Mouse (Mus musculus): Measurements from ENCODE around the gene Mon2.
"Not testable (repeated sequence)": the region's sequence is repeated elsewhere in the genome, so short reads cannot be mapped to it uniquely, and the experiment has no call there.

The Mon2 gene

GRCm38 (mm10) chr10:123060831-123061230 lies 15.5 kb downstream of the Mon2 start:
- DNase-seq (ENCODE audit: low spot score in 2 of 2) = no peak

- no peak for DNase-seq (ENCODE audit: low spot score in 2 of 2)
Observed at GRCm38 (mm10) chr10:123057082-123057481, 19.2 kb downstream of the Mon2 start.

- no peak for DNase-seq (ENCODE audit: low spot score in 2 of 2)
Observed at GRCm38 (mm10) chr10:123056463-123056862, 19.8 kb downstream of the Mon2 start.

- no peak for DNase-seq (ENCODE audit: low spot score in 2 of 2)
Observed at GRCm38 (mm10) chr10:123055205-123056000, 20.9 kb downstream of the Mon2 start.

- no peak for DNase-seq (ENCODE audit: low spot score in 2 of 2)
Observed at GRCm38 (mm10) chr10:123053557-123053956, 22.7 kb downstream of the Mon2 start.

- DNase-seq (ENCODE audit: low spot score in 2 of 2) = no peak
Observed at GRCm38 (mm10) chr10:123052021-123052420, 24.3 kb downstream of the Mon2 start.

- DNase-seq (ENCODE audit: low spot score in 2 of 2) = no peak
Observed at GRCm38 (mm10) chr10:123048730-123049129, 27.6 kb downstream of the Mon2 start.

- no peak for DNase-seq (ENCODE audit: low spot score in 2 of 2)
Observed at GRCm38 (mm10) chr10:123039936-123040335, 36.4 kb downstream of the Mon2 start.

GRCm38 (mm10) chr10:123032078-123032646 lies 44.1 kb downstream of the Mon2 start:
- no peak for DNase-seq (ENCODE audit: low spot score in 2 of 2)

- no peak for DNase-seq (ENCODE audit: low spot score in 2 of 2)
Observed at GRCm38 (mm10) chr10:123031449-123031848, 44.9 kb downstream of the Mon2 start.

GRCm38 (mm10) chr10:123030589-123030988 lies 45.7 kb downstream of the Mon2 start:
- DNase-seq (ENCODE audit: low spot score in 2 of 2) = no peak

GRCm38 (mm10) chr10:123028949-123029348 lies 47.4 kb downstream of the Mon2 start:
- DNase-seq (ENCODE audit: low spot score in 2 of 2) = no peak

GRCm38 (mm10) chr10:123026736-123027135 lies 49.6 kb downstream of the Mon2 start:
- DNase-seq (ENCODE audit: low spot score in 2 of 2) = not testable (repeated sequence)

- DNase-seq (ENCODE audit: low spot score in 2 of 2) = no peak
Observed at GRCm38 (mm10) chr10:123013435-123013834, 62.9 kb downstream of the Mon2 start.

GRCm38 (mm10) chr10:123011421-123011820 lies 64.9 kb downstream of the Mon2 start:
- no peak for DNase-seq (ENCODE audit: low spot score in 2 of 2)

GRCm38 (mm10) chr10:123005237-123006185 lies 70.8 kb downstream of the Mon2 start:
- no peak for DNase-seq (ENCODE audit: low spot score in 2 of 2)

GRCm38 (mm10) chr10:123004475-123005236 lies 71.6 kb downstream of the Mon2 start:
- DNase-seq (ENCODE audit: low spot score in 2 of 2) = no peak

GRCm38 (mm10) chr10:123001985-123002384 lies 74.3 kb downstream of the Mon2 start:
- no peak for DNase-seq (ENCODE audit: low spot score in 2 of 2)

GRCm38 (mm10) chr10:123001363-123001762 lies 74.9 kb downstream of the Mon2 start:
- DNase-seq (ENCODE audit: low spot score in 2 of 2) = no peak

- no peak for DNase-seq (ENCODE audit: low spot score in 2 of 2)
Observed at GRCm38 (mm10) chr10:122999356-122999755, 76.9 kb downstream of the Mon2 start.

GRCm38 (mm10) chr10:122997852-122998251 lies 78.5 kb downstream of the Mon2 start:
- DNase-seq (ENCODE audit: low spot score in 2 of 2) = no peak

Data from spleen, postnatal 4 days (tissue).